In genomic region chr5:138623478-138623875, GRCm38 (mm10) we compare ENCODE assay signal across 8 mouse cellular contexts. TPM values are rescaled to one million over a fixed set of nuclear protein-coding genes. Genes with fewer than 3 reads are reported as not detected.
A peak's percentile ranks its signal among the peaks of the same experiment; 100 is the strongest.
DNase-seq lines count a peak whose midpoint lies in the region; ATAC-seq and TF ChIP-seq lines count a peak whose summit lies in the region.

No protein-coding gene starts in this region.

- no peak for DNase-seq in limb, embryonic 14.5 days (ENCODE audit: low spot score)
- DNase-seq in thymus, postnatal 10 days (ENCODE audit: low spot score in 2 of 2): no peak
- DNase-seq in adrenal gland, adult 18-20 months (ENCODE audit: low spot score in 2 of 2): no peak
- no peak for DNase-seq in left cerebral cortex, postnatal 14 days (ENCODE audit: low spot score in 2 of 2)

- H3K4me2 ChIP-seq in limb, embryonic 14.5 days (replicated peaks; ENCODE audit: low read depth, low read length, severe bottlenecking): peak overlapping the region; percentile 71
- H3K4me2 ChIP-seq in stomach, embryonic 15.5 days: peak overlapping the region; percentile 67

- H3K9me3 ChIP-seq in megakaryocyte, embryonic 14.5 days: peaks cover 4% of the 10 kb centered on the region; the same call in 1 of the 2 replicates
- H3K9me3 ChIP-seq in limb, embryonic 14.5 days (ENCODE audit: control insufficient read depth, low read length): peaks cover under 1% of the 10 kb centered on the region; the same call in 1 of the 2 replicates
- no peaks in the 10 kb centered on the region for H3K9me3 ChIP-seq in stomach, embryonic 15.5 days

- H3K27me3 ChIP-seq in megakaryocyte, embryonic 14.5 days (replicated peaks): no peaks in the 10 kb centered on the region
- H3K27me3 ChIP-seq in limb, embryonic 14.5 days (ENCODE audit: control insufficient read depth, insufficient read depth, low read length): no peaks in the 10 kb centered on the region
- H3K27me3 ChIP-seq in stomach, embryonic 15.5 days (replicated peaks): no peaks in the 10 kb centered on the region

- H3K36me3 ChIP-seq in megakaryocyte, embryonic 14.5 days (replicated peaks; ENCODE audit: low read length): peaks cover 15% of the 10 kb centered on the region
- H3K36me3 ChIP-seq in limb, embryonic 14.5 days (ENCODE audit: control insufficient read depth, insufficient read depth, low read length): peaks cover under 1% of the 10 kb centered on the region; the same call in 1 of the 2 replicates
- H3K36me3 ChIP-seq in stomach, embryonic 15.5 days: no peaks in the 10 kb centered on the region

- H3K9ac ChIP-seq in limb, embryonic 14.5 days (ENCODE audit: low read depth, low read length, severe bottlenecking): peak overlapping the region; percentile 86
- no peak overlapping the region; the same call in 1 of the 2 replicates for H3K9ac ChIP-seq in stomach, embryonic 15.5 days

- no peak overlapping the region for H3K27ac ChIP-seq in embryonic fibroblast, embryonic 13.5 days (ENCODE audit: insufficient read depth, low read length)
- peak overlapping the region; percentile 90 for H3K27ac ChIP-seq in limb, embryonic 14.5 days (replicated peaks; ENCODE audit: low read depth, low read length)
- peak overlapping the region; percentile 81 for H3K27ac ChIP-seq in stomach, embryonic 15.5 days

- peaks cover 55% of the 10 kb centered on the region for H3K4me1 ChIP-seq in megakaryocyte, embryonic 14.5 days
- H3K4me1 ChIP-seq in embryonic fibroblast, embryonic 13.5 days (ENCODE audit: control insufficient read depth, insufficient read depth, low read length): no peaks in the 10 kb centered on the region
- H3K4me1 ChIP-seq in limb, embryonic 14.5 days (ENCODE audit: control insufficient read depth, insufficient read depth, low read length): peaks cover 10% of the 10 kb centered on the region
- H3K4me1 ChIP-seq in stomach, embryonic 15.5 days: peaks cover 10% of the 10 kb centered on the region

- WGBS in limb, embryonic 14.5 days: 10% methylated on average over 3 of the region's 3 CpGs
- WGBS in stomach, embryonic 15.5 days: 11% methylated on average over 3 of the region's 3 CpGs

- peak overlapping the region; percentile 94 for H3K4me3 ChIP-seq in megakaryocyte, embryonic 14.5 days (replicated peaks)
- H3K4me3 ChIP-seq in embryonic fibroblast, embryonic 13.5 days (ENCODE audit: insufficient read depth, low read length): peak overlapping the region; percentile 86
- peak overlapping the region; percentile 87 for H3K4me3 ChIP-seq in limb, embryonic 14.5 days (replicated peaks; ENCODE audit: low read length)
- H3K4me3 ChIP-seq in stomach, embryonic 15.5 days (replicated peaks): peak overlapping the region; percentile 65

- no peak for TF ChIP-seq CTCF in embryonic fibroblast, embryonic 13.5 days (IDR thresholded peaks at IDR 0.05; ENCODE audit: borderline replicate concordance, insufficient read depth, low read length)

- ATAC-seq in megakaryocyte, adult 5-6 weeks (ENCODE audit: poor library complexity, severe bottlenecking): no peak
- no peak for ATAC-seq in limb, embryonic 14.5 days (ENCODE audit: low FRiP score, low read depth)
- ATAC-seq in stomach, embryonic 15.5 days (ENCODE audit: insufficient read depth, low FRiP score, low read depth): no peak

- TF ChIP-seq POLR2A in embryonic fibroblast, embryonic 13.5 days (IDR thresholded peaks at IDR 0.05; ENCODE audit: low read depth, low read length): no peak
- no peak for TF ChIP-seq POLR2A in limb, embryonic 14.5 days (IDR thresholded peaks at IDR 0.05; ENCODE audit: borderline replicate concordance, extremely low read depth, insufficient read depth, insufficient read length)

- intact Hi-C loops in left cerebral cortex, postnatal 14 days (cut with DNase I): no loop called here

RNA-seq across cellular contexts. Expression of gene A430033K04Rik, which starts 0.8 kb away (rescaled TPM):
- polyA plus RNA-seq in megakaryocyte, embryonic 14.5 days (2012; ENCODE audit: insufficient read depth, low replicate concordance): 0.31 TPM in 1 of 2 replicates, not detected in the other
- 3.2 and 3.6 TPM in 2 replicates for total RNA-seq in megakaryocyte, adult 5-6 weeks (2015)
- 5.8 and 6.4 TPM in 2 replicates for total RNA-seq in megakaryocyte, adult 5-6 weeks (2017)
- 5.1 and 7.9 TPM in 2 replicates for polyA plus RNA-seq in embryonic fibroblast, embryonic 13.5 days (2011; ENCODE audit: insufficient read length, low read depth, missing spikeins)
- 9.2 and 11.7 TPM in 2 replicates for polyA plus RNA-seq in limb, embryonic 14.5 days (2012; rRNA removed)
- polyA plus RNA-seq in limb, embryonic 14.5 days (2014; fragmentation: Nextera tagmentation; extraction: Ambion mirVana): 10.3 and 14.7 TPM in 2 replicates
- polyA plus RNA-seq in stomach, embryonic 15.5 days (2015; fragmentation: Nextera tagmentation; extraction: Ambion mirVana): 12.1 and 12.5 TPM in 2 replicates
- total RNA-seq in adrenal gland, adult 18-20 months (2021): 1 to 10 TPM; 4.3 to 5.0 TPM
- total RNA-seq in left cerebral cortex, postnatal 14 days (2021): 10 to 100 TPM; 11.5 to 12.3 TPM

RNA-seq across cellular contexts. Expression of gene Zfp68, which starts 3.9 kb away (rescaled TPM):
- polyA plus RNA-seq in megakaryocyte, embryonic 14.5 days (2012; ENCODE audit: insufficient read depth, low replicate concordance): 1.1 TPM in 1 of 2 replicates, not detected in the other
- total RNA-seq in megakaryocyte, adult 5-6 weeks (2015): 47.9 and 51.5 TPM in 2 replicates
- 51.0 and 60.4 TPM in 2 replicates for total RNA-seq in megakaryocyte, adult 5-6 weeks (2017)
- polyA plus RNA-seq in embryonic fibroblast, embryonic 13.5 days (2011; ENCODE audit: insufficient read length, low read depth, missing spikeins): 33.0 and 54.1 TPM in 2 replicates
- 26.1 and 34.1 TPM in 2 replicates for polyA plus RNA-seq in limb, embryonic 14.5 days (2012; rRNA removed)
- polyA plus RNA-seq in limb, embryonic 14.5 days (2014; fragmentation: Nextera tagmentation; extraction: Ambion mirVana): 80.2 and 88.9 TPM in 2 replicates
- 60.8 TPM in 2 replicates for polyA plus RNA-seq in stomach, embryonic 15.5 days (2015; fragmentation: Nextera tagmentation; extraction: Ambion mirVana)
- 10 to 100 TPM; 18.0 to 21.4 TPM for total RNA-seq in adrenal gland, adult 18-20 months (2021)
- total RNA-seq in left cerebral cortex, postnatal 14 days (2021): 10 to 100 TPM; 22.8 to 26.6 TPM

RNA-seq across cellular contexts. Expression of gene 1700123K08Rik, which starts 59.0 kb away (rescaled TPM):
- not detected in 2 replicates for polyA plus RNA-seq in megakaryocyte, embryonic 14.5 days (2012; ENCODE audit: insufficient read depth, low replicate concordance)
- not detected in 2 replicates for total RNA-seq in megakaryocyte, adult 5-6 weeks (2015)
- total RNA-seq in megakaryocyte, adult 5-6 weeks (2017): not detected in 2 replicates
- not detected in 2 replicates for polyA plus RNA-seq in embryonic fibroblast, embryonic 13.5 days (2011; ENCODE audit: insufficient read length, low read depth, missing spikeins)
- polyA plus RNA-seq in limb, embryonic 14.5 days (2012; rRNA removed): not detected in 2 replicates
- polyA plus RNA-seq in limb, embryonic 14.5 days (2014; fragmentation: Nextera tagmentation; extraction: Ambion mirVana): not detected in 2 replicates
- not detected in 2 replicates for polyA plus RNA-seq in stomach, embryonic 15.5 days (2015; fragmentation: Nextera tagmentation; extraction: Ambion mirVana)
- not detected for total RNA-seq in adrenal gland, adult 18-20 months (2021)
- total RNA-seq in left cerebral cortex, postnatal 14 days (2021): not detected

Comparison
In these comparisons a context has a peak if more than half of its experiments do, and no peak if none do; other contexts are left out.
1. RNA of gene Zfp68, which starts 3.9 kb away (polyA plus RNA-seq): 26.1 to 88.9 TPM in limb, embryonic 14.5 days, 60.8 TPM in stomach, embryonic 15.5 days and 33.0 to 54.1 TPM in embryonic fibroblast, embryonic 13.5 days; 1.1 TPM in megakaryocyte, embryonic 14.5 days; every median in the first group is over 10 times any median in the second.
2. Peak in every context shown above with its lines, with median percentiles within 50 percentile points of each other: H3K4me3 ChIP-seq.